Mouse (Mus musculus): Measurements from ENCODE around the gene Mcm3ap. TPM values are rescaled to one million over a fixed set of nuclear protein-coding genes. Genes with fewer than 3 reads are reported as not detected.

Mcm3ap gene
- total RNA-seq, 2 experiments from 2014 or later: 14.5 to 17.6 TPM

- no peak for DNase-seq
These were observed 19.5 kb downstream of the Mcm3ap start for GRCm38 (mm10) chr10:76488265-76488664.

GRCm38 (mm10) chr10:76489205-76489604, 20.5 kb downstream of the Mcm3ap start:
- DNase-seq: no peak
- intact Hi-C loops (cut with DNase I): loop anchor here (5.0 kb wide), 1 partner anchor 118 kb away; no protein-coding TSS in a partner anchor

More at GRCm38 (mm10) chr10:76488265-76488664, 19.5 kb downstream of the Mcm3ap start:
- intact Hi-C loops (cut with DNase I): loop anchor here (5.0 kb wide), 1 partner anchor 119 kb away; no protein-coding TSS in a partner anchor

- DNase-seq: no peak
- intact Hi-C loops (cut with DNase I): no loop called here
These were observed 24.8 kb downstream of the Mcm3ap start for GRCm38 (mm10) chr10:76493527-76493926.

- intact Hi-C loops (cut with DNase I): no loop called here
- DNase-seq: no peak
These were observed 26.8 kb downstream of the Mcm3ap start for GRCm38 (mm10) chr10:76495501-76495900.

- intact Hi-C loops (cut with DNase I): no loop called here
- DNase-seq: no peak
These were observed 27.6 kb downstream of the Mcm3ap start for GRCm38 (mm10) chr10:76496366-76496765.

- intact Hi-C loops (cut with DNase I): no loop called here
These were observed 28.8 kb downstream of the Mcm3ap start for GRCm38 (mm10) chr10:76497522-76497921.

GRCm38 (mm10) chr10:76504271-76504943, 35.7 kb downstream of the Mcm3ap start:
- intact Hi-C loops (cut with DNase I): no loop called here
- DNase-seq: no peak

More at GRCm38 (mm10) chr10:76497522-76497921, 28.8 kb downstream of the Mcm3ap start:
- no peak for DNase-seq

GRCm38 (mm10) chr10:76505865-76506264, 37.1 kb downstream of the Mcm3ap start:
- intact Hi-C loops (cut with DNase I): no loop called here
- no peak for DNase-seq

- DNase-seq: peak; percentile 69 to 70
- intact Hi-C loops (cut with DNase I): no loop called here
These were observed 44.3 kb downstream of the Mcm3ap start for GRCm38 (mm10) chr10:76512965-76513583.

- intact Hi-C loops (cut with DNase I): no loop called here
- DNase-seq: no peak
These were observed 62.2 kb downstream of the Mcm3ap start for GRCm38 (mm10) chr10:76530922-76531321.

- peak; percentile 89 to 92 for DNase-seq
- intact Hi-C loops (cut with DNase I): no loop called here
These were observed 62.6 kb downstream of the Mcm3ap start, which contains the start of gene Lss for GRCm38 (mm10) chr10:76531375-76531774. Lss (plus strand) TSS chr10:76531588.

- intact Hi-C loops (cut with DNase I): no loop called here
- DNase-seq: no peak
These were observed 63.1 kb downstream of the Mcm3ap start for GRCm38 (mm10) chr10:76531828-76532227.

- no peak for DNase-seq
- intact Hi-C loops (cut with DNase I): no loop called here
These were observed 66.8 kb downstream of the Mcm3ap start for GRCm38 (mm10) chr10:76535526-76535925.

GRCm38 (mm10) chr10:76537619-76538018, 68.9 kb downstream of the Mcm3ap start:
- intact Hi-C loops (cut with DNase I): no loop called here
- DNase-seq: no peak

- no peak for DNase-seq
- intact Hi-C loops (cut with DNase I): no loop called here
These were observed 72.8 kb downstream of the Mcm3ap start for GRCm38 (mm10) chr10:76541336-76542085.

- intact Hi-C loops (cut with DNase I): no loop called here
These were observed 74.1 kb downstream of the Mcm3ap start for GRCm38 (mm10) chr10:76542636-76543375.

GRCm38 (mm10) chr10:76546566-76546965, 77.8 kb downstream of the Mcm3ap start:
- no peak for DNase-seq
- intact Hi-C loops (cut with DNase I): no loop called here

More at GRCm38 (mm10) chr10:76542636-76543375, 74.1 kb downstream of the Mcm3ap start:
- DNase-seq: no peak

GRCm38 (mm10) chr10:76548218-76548617, 79.5 kb downstream of the Mcm3ap start:
- no peak for DNase-seq
- intact Hi-C loops (cut with DNase I): no loop called here

GRCm38 (mm10) chr10:76550458-76550857, 81.7 kb downstream of the Mcm3ap start:
- intact Hi-C loops (cut with DNase I): loop anchor here (1.0 kb wide), 1 partner anchor 185 kb away; no protein-coding TSS in a partner anchor
- no peak for DNase-seq

GRCm38 (mm10) chr10:76551556-76551955, 82.8 kb downstream of the Mcm3ap start:
- DNase-seq: no peak
- intact Hi-C loops (cut with DNase I): no loop called here

All from gastrocnemius, postnatal 36 days (tissue).